Mouse (Mus musculus): ENCODE results near the gene Gnb1.

Gene Gnb1

GRCm38 (mm10) chr4:155487746-155488145, 3.4 kb upstream of the Gnb1 start:
- no peak for DNase-seq

- DNase-seq, result no peak
These were observed 2.7 kb upstream of the Gnb1 start for GRCm38 (mm10) chr4:155488232-155489025.

GRCm38 (mm10) chr4:155489101-155489970, 1.8 kb upstream of the Gnb1 start:
- DNase-seq, result no peak

GRCm38 (mm10) chr4:155490456-155490855, 705 bp upstream of the Gnb1 start:
- DNase-seq, result no peak

- peak; percentile 48 for DNase-seq
These were observed 469 bp downstream of the Gnb1 start for GRCm38 (mm10) chr4:155491529-155492130.

GRCm38 (mm10) chr4:155492131-155492633, 1.0 kb downstream of the Gnb1 start:
- peak; percentile 52 for DNase-seq

GRCm38 (mm10) chr4:155494891-155495290, 3.7 kb downstream of the Gnb1 start:
- DNase-seq, result no peak

GRCm38 (mm10) chr4:155497963-155498362, 6.8 kb downstream of the Gnb1 start:
- no peak for DNase-seq

- DNase-seq, result no peak
These were observed 10.0 kb downstream of the Gnb1 start for GRCm38 (mm10) chr4:155501126-155501525.

GRCm38 (mm10) chr4:155505067-155505466, 13.9 kb downstream of the Gnb1 start:
- DNase-seq, result peak; percentile 16

GRCm38 (mm10) chr4:155505671-155506295, 14.6 kb downstream of the Gnb1 start:
- no peak for DNase-seq

GRCm38 (mm10) chr4:155508614-155509013, 17.5 kb downstream of the Gnb1 start:
- no peak for DNase-seq

- DNase-seq, result no peak
These were observed 19.8 kb downstream of the Gnb1 start for GRCm38 (mm10) chr4:155510981-155511380.

- no peak for DNase-seq
These were observed 23.6 kb downstream of the Gnb1 start for GRCm38 (mm10) chr4:155514810-155515209.

- peak; percentile 9 for DNase-seq
These were observed 26.9 kb downstream of the Gnb1 start for GRCm38 (mm10) chr4:155517948-155518517.

GRCm38 (mm10) chr4:155522327-155522726, 31.2 kb downstream of the Gnb1 start:
- no peak for DNase-seq

- DNase-seq, result no peak
These were observed 34.6 kb downstream of the Gnb1 start for GRCm38 (mm10) chr4:155525751-155526150.

GRCm38 (mm10) chr4:155529294-155529693, 38.1 kb downstream of the Gnb1 start:
- DNase-seq, result no peak

- DNase-seq, result no peak
These were observed 58.8 kb downstream of the Gnb1 start for GRCm38 (mm10) chr4:155549993-155550392.

GRCm38 (mm10) chr4:155550446-155550845, 59.3 kb downstream of the Gnb1 start:
- no peak for DNase-seq

GRCm38 (mm10) chr4:155551073-155551472, 59.9 kb downstream of the Gnb1 start:
- no peak for DNase-seq

- DNase-seq, result no peak
These were observed 61.9 kb downstream of the Gnb1 start for GRCm38 (mm10) chr4:155552917-155553532.

Data from thymus, postnatal 25 days (tissue).